Mouse (Mus musculus): Measurements from ENCODE around the gene Pecam1. TPM values are rescaled to one million over a fixed set of nuclear protein-coding genes. Genes with fewer than 3 reads are reported as not detected.
A peak's percentile ranks its signal among the peaks of the same experiment; 100 is the strongest.

Gene Pecam1
- total and polyA plus RNA-seq, 3 experiments = 18.4 to 22.3 (median 19.2) TPM

GRCm38 (mm10) chr11:106648347-106648746 is 102.1 kb downstream of the Pecam1 start:
- in situ Hi-C loops (cut with MboI; ENCODE audit: low pct_ligation_motif_present, low pct_unique_long_range_greater_than_20kb, low sequenced_read_pairs) = loop anchor here (10.0 to 25.0 kb wide), 2 partner anchors 106 to 314 kb away; partner anchors contain the start of genes Milr1 and Pecam1
- H3K4me3 ChIP-seq (replicated peaks in 1 of 3; ENCODE audit: low read depth in 2 of 3, low read length in 2 of 3, poor library complexity in 1 of 3) = no peak overlapping the region

GRCm38 (mm10) chr11:106642966-106643637 is 107.3 kb downstream of the Pecam1 start:
- in situ Hi-C loops (cut with MboI; ENCODE audit: low pct_ligation_motif_present, low pct_unique_long_range_greater_than_20kb, low sequenced_read_pairs) (loop anchor here (10.0 to 25.0 kb wide), 2 partner anchors 112 to 319 kb away; partner anchors contain the start of genes Milr1 and Pecam1), dilution Hi-C loops (cut with MboI; ENCODE audit: extremely low pct_ligation_motif_present, extremely low pct_unique_long_range_greater_than_20kb, low sequenced_read_pairs) (no loop called here)
- Histone ChIP-seq H3K9ac (ENCODE audit: insufficient read depth, low read depth) (no peak overlapping the region), H3K27me3 (replicated peaks) (peaks cover 2% of the 10 kb centered on the region), H3K4me1 (ENCODE audit: control insufficient read depth in 1 of 2, insufficient read depth in 2 of 2) (peaks cover 0 to 5% of the 10 kb centered on the region in 2 experiments; a peak in 2 of 4 replicates), H3K27ac (ENCODE audit: insufficient read depth, low read depth) (no peak overlapping the region), H3K36me3 (replicated peaks in 1 of 2; ENCODE audit: control insufficient read depth in 1 of 2, insufficient read depth in 1 of 2, low read length in 1 of 2) (no peaks in the 10 kb centered on the region), H3K4me3 (replicated peaks in 1 of 3; ENCODE audit: low read depth in 2 of 3, low read length in 2 of 3, poor library complexity in 1 of 3) (no peak overlapping the region), H3K79me2 (replicated peaks; ENCODE audit: control insufficient read depth, extremely low read depth, insufficient read depth, poor library complexity, severe bottlenecking) (no peaks in the 10 kb centered on the region), H3K9me3 (replicated peaks; ENCODE audit: low read length) (peaks cover 5% of the 10 kb centered on the region), H3K4me2 (ENCODE audit: insufficient read depth, low read depth, poor library complexity, severe bottlenecking) (no peak overlapping the region)
- no peak for DNase-seq (ENCODE audit: extremely low read depth)
- no peak for TF ChIP-seq IRF4 (IDR thresholded peaks at IDR 0.05; ENCODE audit: low read depth, low read length)

More at GRCm38 (mm10) chr11:106648347-106648746, 102.1 kb downstream of the Pecam1 start:
- TF ChIP-seq MAX (IDR thresholded peaks at IDR 0.05; ENCODE audit: low read length) = peak; percentile 46; the same call in 1 of the 2 replicates
- peak; percentile 34; the same call in 1 of the 2 replicates for TF ChIP-seq TBP (conservative IDR thresholded peaks at IDR 0.05; ENCODE audit: low read depth, low read length)
- TF ChIP-seq IRF4 (IDR thresholded peaks at IDR 0.05; ENCODE audit: low read depth, low read length) = peak; percentile 87
- no peak for TF ChIP-seq ZKSCAN1 (IDR thresholded peaks at IDR 0.05; ENCODE audit: borderline replicate concordance, low read depth, low read length)
- TF ChIP-seq E2F4 (IDR thresholded peaks at IDR 0.05; ENCODE audit: insufficient replicate concordance, low read depth, low read length) = no peak
- TF ChIP-seq EP300 (IDR thresholded peaks at IDR 0.05; ENCODE audit: low read length) = no peak
- no peak for TF ChIP-seq BHLHE40 (IDR thresholded peaks at IDR 0.05; ENCODE audit: low read depth, low read length)
- peak; percentile 100 for TF ChIP-seq SMC3 (IDR thresholded peaks at IDR 0.05; ENCODE audit: low read depth, low read length)
- no peak for TF ChIP-seq HCFC1 (IDR thresholded peaks at IDR 0.05; ENCODE audit: low read depth, low read length)
- no peak for TF ChIP-seq UBTF (IDR thresholded peaks at IDR 0.05; ENCODE audit: low read depth, low read length)
- TF ChIP-seq JUND (conservative IDR thresholded peaks at IDR 0.05; ENCODE audit: low read depth, low read length) = no peak
- TF ChIP-seq JUN (IDR thresholded peaks at IDR 0.05; ENCODE audit: insufficient read depth, low read depth, low read length) = no peak
- no peak for TF ChIP-seq MXI1 (IDR thresholded peaks at IDR 0.05; ENCODE audit: low read depth, low read length)
- no peak for TF ChIP-seq PAX5 (IDR thresholded peaks at IDR 0.05; ENCODE audit: low read length)
- no peak for TF ChIP-seq USF1 (IDR thresholded peaks at IDR 0.05; ENCODE audit: low read depth, low read length)
- TF ChIP-seq CTCF (conservative IDR thresholded peaks at IDR 0.05 in 1 of 2, IDR thresholded peaks at IDR 0.05 in 1 of 2; ENCODE audit: low read depth in 2 of 2, low read length in 2 of 2) = peak; percentile 88 to 98
- peak; percentile 27; the same call in 1 of the 2 replicates for TF ChIP-seq POLR2A (IDR thresholded peaks at IDR 0.05; ENCODE audit: low read depth, low read length)
- TF ChIP-seq NRF1 (IDR thresholded peaks at IDR 0.05; ENCODE audit: low read depth, low read length) = no peak
- no peak for TF ChIP-seq ETS1 (conservative IDR thresholded peaks at IDR 0.05; ENCODE audit: low read depth, low read length)
- peak; percentile 91 for TF ChIP-seq MYC (IDR thresholded peaks at IDR 0.05; ENCODE audit: low read depth, low read length)
- no peak for TF ChIP-seq RCOR1 (conservative IDR thresholded peaks at IDR 0.05; ENCODE audit: low read depth, low read length)
- no peak for TF ChIP-seq CHD2 (IDR thresholded peaks at IDR 0.05; ENCODE audit: low read length)
- no peak for TF ChIP-seq GABPA (IDR thresholded peaks at IDR 0.05; ENCODE audit: insufficient replicate concordance, low read depth, low read length)
- TF ChIP-seq POLR2AphosphoS2 (IDR thresholded peaks at IDR 0.05; ENCODE audit: low read depth, low read length) = no peak
- TF ChIP-seq MAFK (IDR thresholded peaks at IDR 0.05; ENCODE audit: insufficient replicate concordance, low read length) = no peak
- TF ChIP-seq ZC3H11A (IDR thresholded peaks at IDR 0.05; ENCODE audit: low read depth, low read length) = peak; percentile 99
- TF ChIP-seq KAT2A (IDR thresholded peaks at IDR 0.05; ENCODE audit: insufficient replicate concordance, low read length) = no peak
- no peak for TF ChIP-seq MAZ (IDR thresholded peaks at IDR 0.05; ENCODE audit: low read depth, low read length)
- no peak for TF ChIP-seq ZMIZ1 (IDR thresholded peaks at IDR 0.05; ENCODE audit: low read depth, low read length)
- TF ChIP-seq TCF12 (IDR thresholded peaks at IDR 0.05; ENCODE audit: low read depth, low read length) = no peak
- TF ChIP-seq CHD1 (IDR thresholded peaks at IDR 0.05; ENCODE audit: low read depth, low read length) = no peak
- no peak for TF ChIP-seq SIN3A (IDR thresholded peaks at IDR 0.05; ENCODE audit: low read length)
- no peak for TF ChIP-seq NELFE (IDR thresholded peaks at IDR 0.05; ENCODE audit: low read depth, low read length)
- TF ChIP-seq MEF2A (IDR thresholded peaks at IDR 0.05; ENCODE audit: borderline replicate concordance, low read depth, low read length) = no peak; the same call in 1 of the 2 replicates
- peak; percentile 99 for TF ChIP-seq RAD21 (IDR thresholded peaks at IDR 0.05; ENCODE audit: low read depth, low read length)
- TF ChIP-seq USF2 (conservative IDR thresholded peaks at IDR 0.05; ENCODE audit: low read depth, low read length) = no peak
- 0 out of 2 replicates have a peak, but pooled peaks have one; percentile 4 for TF ChIP-seq ZNF384 (IDR thresholded peaks at IDR 0.05; ENCODE audit: low read depth, low read length)
- no peak for TF ChIP-seq ELF1 (IDR thresholded peaks at IDR 0.05; ENCODE audit: low read depth, low read length)
- Histone ChIP-seq H3K79me2 (replicated peaks; ENCODE audit: control insufficient read depth, extremely low read depth, insufficient read depth, poor library complexity, severe bottlenecking) (no peaks in the 10 kb centered on the region), H3K27ac (ENCODE audit: insufficient read depth, low read depth) (no peak overlapping the region), H3K36me3 (replicated peaks in 1 of 2; ENCODE audit: control insufficient read depth in 1 of 2, insufficient read depth in 1 of 2, low read length in 1 of 2) (peaks cover 0 to 5% of the 10 kb centered on the region in 2 experiments), H3K4me1 (ENCODE audit: control insufficient read depth in 1 of 2, insufficient read depth in 2 of 2) (peaks cover 3 to 14% of the 10 kb centered on the region in 2 experiments; a peak in 3 of 4 replicates), H3K9me3 (replicated peaks; ENCODE audit: low read length) (no peaks in the 10 kb centered on the region), H3K27me3 (replicated peaks) (no peaks in the 10 kb centered on the region), H3K9ac (ENCODE audit: insufficient read depth, low read depth) (no peak overlapping the region), H3K4me2 (ENCODE audit: insufficient read depth, low read depth, poor library complexity, severe bottlenecking) (0 out of 2 replicates have a peak overlapping the region, but pooled peaks have one; percentile 40)
- dilution Hi-C loops (cut with MboI; ENCODE audit: extremely low pct_ligation_motif_present, extremely low pct_unique_long_range_greater_than_20kb, low sequenced_read_pairs) = no loop called here
- peak; percentile 88 for DNase-seq (ENCODE audit: extremely low read depth)

All from CH12.LX (cell line).